Mouse (Mus musculus): Measurements from ENCODE around the gene Slc16a9. TPM values are rescaled to one million over a fixed set of nuclear protein-coding genes. Genes with fewer than 3 reads are reported as not detected.

Gene Slc16a9
- total RNA-seq (2023), result 1.3 TPM

GRCm38 (mm10) chr10:70244921-70245558 is at the start of gene Slc16a9:
Slc16a9 (plus strand) TSS chr10:70245100.

DNA sequence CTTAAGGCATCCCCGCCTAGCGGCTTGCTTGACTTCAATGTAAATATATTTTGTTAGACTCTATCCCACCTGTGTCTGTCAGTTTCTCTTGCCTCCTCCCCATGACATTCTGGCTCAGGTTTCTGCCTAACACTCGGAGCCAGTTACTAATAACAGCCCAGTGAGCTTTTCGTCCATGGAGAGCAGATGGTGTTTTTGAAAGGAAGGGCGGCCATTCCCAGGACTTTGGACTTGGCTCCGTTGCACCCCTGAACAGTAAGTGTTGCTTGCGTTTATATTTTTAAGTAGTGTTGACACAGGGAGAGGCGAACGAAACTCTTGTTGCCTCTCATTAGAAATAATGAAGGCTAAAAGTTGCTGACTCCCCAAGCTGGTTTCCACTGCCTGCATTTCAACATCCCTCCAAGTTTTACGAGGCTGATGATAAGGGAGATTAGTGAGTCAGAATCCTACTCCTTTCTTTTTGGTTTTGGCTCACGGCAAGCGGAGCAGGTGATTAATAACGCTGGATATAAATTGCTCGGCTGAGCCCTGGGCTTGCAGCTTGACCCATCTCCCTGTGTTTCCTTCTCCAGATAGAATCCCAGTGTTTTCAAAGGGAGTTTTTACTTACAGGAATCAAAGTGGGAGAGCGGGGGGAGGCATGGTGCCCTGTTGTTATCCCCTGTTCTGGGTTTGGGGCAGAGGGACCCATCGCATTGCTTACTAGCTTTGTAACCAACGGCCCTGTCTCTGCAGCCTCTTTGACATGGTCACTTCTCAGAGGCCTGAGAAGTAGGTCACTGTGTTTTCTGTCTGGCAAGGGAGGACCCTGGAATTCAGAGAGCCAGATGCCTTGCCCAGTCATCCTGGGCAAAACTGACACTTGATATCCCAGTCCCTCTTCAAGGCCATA is 40.1 kb upstream of the Slc16a9 start, which contains the start of gene Mrln:
Mrln (plus strand) TSS at position 160 of the 895 bp plus-strand sequence.

Other genes with a start within 250 kb of the Slc16a9 start
- gene Ccdc6, start 148.0 kb upstream of the Slc16a9 start, total RNA-seq (2023), result 54.4 TPM
- not detected for gene Mrln, start 40.4 kb upstream of the Slc16a9 start, total RNA-seq (2023)
- not detected for gene Fam13c, start 195.4 kb downstream of the Slc16a9 start, total RNA-seq (2023)